Mouse (Mus musculus) gonadal fat pad, adult 2 months (tissue): ENCODE data around the gene Zfand2a. TPM values are rescaled to one million over a fixed set of nuclear protein-coding genes. Genes with fewer than 3 reads are reported as not detected.

Source experiments
- DNase-seq: peaks from one replicate; pipeline ENCODE4 v3.0.0-alpha.2; 2012; ENCODE audit warnings: low read depth
- polyA plus RNA-seq: library from polyadenylated mRNA; depleted of rRNA; stranded (reverse); fragments of >200 nt; gene quantifications from 2 replicates; pipeline ENCODE4 v1.2.3, GENCODE M21; 2012; rRNA removed

The Zfand2a gene
- polyA plus RNA-seq, 1 experiment: 26.0 TPM

DNA sequence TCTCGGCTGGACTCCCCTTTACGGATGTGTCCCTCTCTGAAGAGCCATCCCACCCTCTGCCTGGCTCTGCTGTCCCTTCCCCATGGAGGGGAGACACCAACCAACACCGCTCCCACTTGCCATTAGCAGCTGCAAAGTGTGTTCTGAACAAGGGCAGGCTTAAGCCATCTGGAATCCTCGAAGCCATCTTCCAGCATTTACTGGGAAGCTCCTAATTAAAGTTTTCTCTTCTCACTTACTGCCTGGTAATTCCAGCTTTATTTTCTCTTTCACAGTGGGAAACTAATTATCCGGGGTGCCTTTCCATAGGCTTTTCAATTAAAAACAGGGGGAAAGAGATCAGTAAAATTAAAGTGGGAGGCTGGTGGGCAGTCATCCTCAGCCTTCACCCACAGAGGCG is 52.0 kb downstream of the Zfand2a start:
- DNase-seq: no peak

DNA sequence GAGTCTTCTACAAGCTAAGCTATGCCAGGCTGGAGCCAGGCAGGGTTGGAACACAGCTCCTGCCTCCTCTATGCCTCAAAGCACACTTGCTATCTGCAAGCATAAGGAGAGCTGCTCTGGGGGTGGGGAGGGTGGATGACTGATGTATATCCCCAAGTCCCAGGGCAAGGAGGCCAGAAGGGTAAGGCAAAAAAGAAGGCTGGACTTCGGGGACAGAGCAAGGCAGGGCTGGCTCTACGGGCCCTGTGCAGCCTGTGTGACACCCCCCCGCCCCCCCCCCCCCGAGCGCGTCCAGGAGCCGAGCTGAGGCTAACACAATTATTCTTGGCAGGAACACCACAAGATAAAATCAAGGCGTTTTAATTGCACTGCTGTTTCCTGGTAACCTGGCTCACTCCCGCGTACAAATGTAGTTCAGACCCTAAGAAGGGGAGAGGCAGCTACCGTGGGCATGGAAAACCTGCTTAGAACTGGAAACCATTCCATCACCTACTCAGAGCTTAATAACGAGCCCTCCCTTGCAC is 54.5 kb downstream of the Zfand2a start:
- peak; percentile 22 for DNase-seq

DNA sequence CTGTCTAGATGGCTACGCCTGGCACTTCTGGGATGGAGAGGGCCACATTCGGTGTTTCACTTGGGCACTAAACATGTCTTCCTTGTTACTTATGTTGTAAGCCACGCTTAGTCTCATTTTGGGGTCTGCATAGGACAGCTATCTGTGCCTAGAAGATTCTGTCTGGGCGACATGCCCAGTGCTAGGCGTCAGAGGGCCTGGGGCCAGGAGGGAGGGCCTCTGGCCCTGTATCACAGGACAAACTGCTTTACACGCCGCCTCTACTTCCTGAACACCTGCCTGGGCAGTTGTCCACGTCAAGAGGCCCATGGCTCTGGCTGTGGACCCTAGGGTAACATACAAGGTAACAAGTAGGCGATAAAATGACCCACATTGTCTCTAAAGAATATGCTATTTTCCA is 56.4 kb downstream of the Zfand2a start:
- DNase-seq: no peak

DNA sequence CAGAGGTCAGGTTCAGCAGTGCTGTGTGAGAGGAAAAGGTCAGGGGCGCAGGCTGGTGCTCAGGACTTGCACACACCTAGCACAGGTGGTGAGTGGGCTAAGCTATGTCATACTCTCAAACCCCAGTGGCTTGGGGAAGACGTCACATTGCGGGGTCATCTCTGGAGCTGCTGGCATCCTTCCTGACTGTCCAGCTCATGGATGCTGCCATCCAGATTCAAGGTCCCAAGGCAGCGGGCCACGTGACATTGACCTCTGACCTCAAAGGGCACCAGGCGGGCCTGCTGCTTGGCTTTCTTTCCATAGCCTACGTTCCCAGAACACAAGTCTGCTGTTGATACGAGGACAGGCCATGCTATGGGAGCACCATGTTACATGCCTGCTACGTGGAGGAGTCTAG is 57.3 kb downstream of the Zfand2a start:
- DNase-seq: no peak

DNA sequence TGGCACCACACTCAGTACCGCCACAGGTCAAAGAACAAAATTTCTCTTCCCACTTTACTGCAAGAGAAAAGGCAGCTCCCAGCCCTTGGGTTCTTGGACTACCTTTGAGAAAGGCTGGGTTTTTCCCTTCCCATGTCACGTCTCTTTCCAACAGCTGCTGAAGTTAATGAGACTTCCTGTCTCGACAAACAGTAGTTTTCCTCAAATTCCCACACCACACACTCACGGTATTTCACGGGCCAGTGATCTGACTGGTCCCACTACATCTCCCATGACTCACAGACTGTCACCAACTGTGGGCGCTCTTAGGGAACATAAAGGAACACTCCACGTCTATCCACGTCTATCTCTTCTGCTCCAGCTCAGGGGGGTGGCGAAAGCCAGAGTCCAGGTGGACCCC is 59.2 kb downstream of the Zfand2a start:
- no peak for DNase-seq

DNA sequence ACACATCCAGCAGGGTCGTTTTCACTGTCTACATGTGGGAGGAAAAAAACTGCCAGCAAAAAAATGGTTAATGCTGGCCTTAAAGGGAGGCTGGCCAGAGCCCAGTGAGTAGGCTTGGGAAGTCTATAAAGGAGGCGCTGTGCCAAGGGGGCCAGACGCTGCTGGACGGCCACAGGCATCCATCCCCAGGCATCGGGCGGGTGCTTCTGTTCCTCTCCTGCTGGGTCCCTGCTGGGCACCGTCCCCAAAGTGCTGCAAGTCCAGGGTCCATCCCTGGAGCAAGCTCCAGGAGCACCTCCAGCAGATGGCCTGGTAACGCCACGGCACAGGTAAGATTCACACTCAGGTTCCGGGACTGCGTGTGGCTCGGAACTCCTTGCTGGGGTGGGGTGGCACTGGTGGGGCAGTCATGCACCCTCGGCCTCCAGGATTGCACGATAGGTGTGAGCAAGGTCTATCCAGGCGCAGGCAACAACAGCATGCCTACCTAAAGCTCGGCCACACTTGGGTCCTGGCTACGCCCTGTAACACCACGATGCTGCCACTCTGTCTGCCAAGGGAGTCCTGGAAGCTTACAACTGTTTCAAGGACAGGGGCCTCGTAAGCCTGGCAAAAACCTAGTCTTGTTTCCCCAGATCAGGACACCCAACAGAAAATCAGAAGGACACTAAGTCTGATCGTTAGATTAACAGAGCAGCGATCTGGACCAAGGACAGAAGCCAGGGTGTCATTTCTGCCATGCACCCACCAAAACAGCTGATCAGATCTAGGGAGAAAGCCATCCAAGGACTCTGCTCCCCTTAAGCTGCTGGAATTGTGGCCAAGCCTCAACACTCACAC is 61.1 kb downstream of the Zfand2a start, which contains the start of gene Gper1:
Gper1 (plus strand) TSS at position 126 of the 840 bp plus-strand sequence.
- no peak for DNase-seq

Other genes starting within 250 kb of the Zfand2a start
- gene Get4, start 232.2 kb downstream of the Zfand2a start, polyA plus RNA-seq: 96.8 and 99.1 TPM in 2 replicates
- gene Adap1, start 158.9 kb downstream of the Zfand2a start, polyA plus RNA-seq: 10.7 and 22.6 TPM in 2 replicates
- 71.1 and 118 TPM in 2 replicates for gene Cox19, start 133.1 kb downstream of the Zfand2a start, polyA plus RNA-seq
- gene Cyp2w1, start 131.9 kb downstream of the Zfand2a start, polyA plus RNA-seq: not detected in 2 replicates
- 28.6 and 37.7 TPM in 2 replicates for gene Gpr146, start 106.9 kb downstream of the Zfand2a start, polyA plus RNA-seq
- gene C130050O18Rik, start 79.3 kb downstream of the Zfand2a start, polyA plus RNA-seq: 1.4 and 1.6 TPM in 2 replicates
- 11.0 and 12.3 TPM in 2 replicates for gene Gper1, start 61.4 kb downstream of the Zfand2a start, polyA plus RNA-seq
- 13.1 and 13.3 TPM in 2 replicates for gene 3110082I17Rik, start 24.0 kb downstream of the Zfand2a start, polyA plus RNA-seq
- not detected in 2 replicates for gene Uncx, start 58.9 kb upstream of the Zfand2a start, polyA plus RNA-seq